Mouse (Mus musculus): ENCODE data around the gene Cyb561. TPM values are rescaled to one million over a fixed set of nuclear protein-coding genes. Genes with fewer than 3 reads are reported as not detected.

Gene Cyb561
- 28.9 and 39.8 TPM in 2 replicates for polyA plus RNA-seq (2015; fragmentation: Nextera tagmentation; extraction: Ambion mirVana)

- Histone ChIP-seq H3K9me3 (replicated peaks) (no peaks in the 10 kb centered on the region), H3K27ac (peak within 1 kb of the TSS; percentile 56), H3K36me3 (no peaks in the 10 kb centered on the region), H3K9ac (no peak within 1 kb of the TSS), H3K4me2 (no peak within 1 kb of the TSS), H3K4me3 (replicated peaks) (no peak within 1 kb of the TSS), H3K4me1 (peaks cover 27% of the 10 kb centered on the region), H3K27me3 (no peaks in the 10 kb centered on the region)
- 64% methylated on average over 12 of the region's 12 CpGs for WGBS
- no peak; the same call in 1 of the 2 replicates for ATAC-seq (replicated peaks; ENCODE audit: low FRiP score)
Observed at GRCm38 (mm10) chr11:105952911-105953386, at the start of gene Cyb561. Cyb561 (minus strand) TSS chr11:105953336.

- no peak overlapping the region for H3K4me3 ChIP-seq (replicated peaks)
- H3K9me3 ChIP-seq (replicated peaks), result no peaks in the 10 kb centered on the region
- H3K36me3 ChIP-seq, result no peaks in the 10 kb centered on the region
- no peak overlapping the region for H3K9ac ChIP-seq
- no peak overlapping the region for H3K4me2 ChIP-seq
- peaks cover 5% of the 10 kb centered on the region; the same call in 1 of the 2 replicates for H3K4me1 ChIP-seq
- ATAC-seq (replicated peaks; ENCODE audit: low FRiP score), result no peak
- WGBS, result 51% methylated on average over 4 of the region's 4 CpGs
- no peaks in the 10 kb centered on the region for H3K27me3 ChIP-seq
- no peak overlapping the region for H3K27ac ChIP-seq
Observed at GRCm38 (mm10) chr11:106001718-106002117, 48.6 kb upstream of the Cyb561 start.

GRCm38 (mm10) chr11:106000062-106000461, 46.9 kb upstream of the Cyb561 start:
- Histone ChIP-seq H3K4me1 (no peaks in the 10 kb centered on the region), H3K4me2 (no peak overlapping the region), H3K27me3 (no peaks in the 10 kb centered on the region), H3K9ac (no peak overlapping the region), H3K4me3 (replicated peaks) (no peak overlapping the region), H3K9me3 (replicated peaks) (no peaks in the 10 kb centered on the region), H3K27ac (no peak overlapping the region), H3K36me3 (no peaks in the 10 kb centered on the region)
- ATAC-seq (replicated peaks; ENCODE audit: low FRiP score), result no peak
- 95% methylated on average over 6 of the region's 6 CpGs for WGBS

GRCm38 (mm10) chr11:105994375-105994774, 41.2 kb upstream of the Cyb561 start, which contains the start of gene Ace3:
Ace3 (plus strand) TSS chr11:105994675.
- Histone ChIP-seq H3K27ac (no peak within 1 kb of the TSS), H3K27me3 (no peaks in the 10 kb centered on the region), H3K9ac (no peak within 1 kb of the TSS), H3K4me1 (peaks cover 3% of the 10 kb centered on the region), H3K36me3 (no peaks in the 10 kb centered on the region), H3K9me3 (replicated peaks) (no peaks in the 10 kb centered on the region), H3K4me2 (no peak within 1 kb of the TSS), H3K4me3 (replicated peaks) (no peak within 1 kb of the TSS)
- no peak for ATAC-seq (replicated peaks; ENCODE audit: low FRiP score)
- WGBS, result 94% methylated on average over 3 of the region's 3 CpGs

- 60% methylated on average over 2 of the region's 2 CpGs for WGBS
- Histone ChIP-seq H3K27me3 (no peaks in the 10 kb centered on the region), H3K9ac (no peak overlapping the region), H3K9me3 (replicated peaks) (no peaks in the 10 kb centered on the region), H3K27ac (no peak overlapping the region), H3K4me2 (no peak overlapping the region), H3K4me1 (peaks cover 4% of the 10 kb centered on the region), H3K36me3 (no peaks in the 10 kb centered on the region), H3K4me3 (replicated peaks) (no peak overlapping the region)
- no peak for ATAC-seq (replicated peaks; ENCODE audit: low FRiP score)
Observed at GRCm38 (mm10) chr11:105990231-105990630, 37.1 kb upstream of the Cyb561 start.

GRCm38 (mm10) chr11:105989446-105989845, 36.3 kb upstream of the Cyb561 start:
- Histone ChIP-seq H3K4me2 (no peak overlapping the region), H3K27me3 (no peaks in the 10 kb centered on the region), H3K36me3 (no peaks in the 10 kb centered on the region), H3K4me3 (replicated peaks) (no peak overlapping the region), H3K9me3 (replicated peaks) (no peaks in the 10 kb centered on the region), H3K4me1 (peaks cover 4% of the 10 kb centered on the region), H3K9ac (no peak overlapping the region), H3K27ac (no peak overlapping the region)
- 0 out of 2 replicates have a peak, but pooled peaks have one; percentile 49 for ATAC-seq (replicated peaks; ENCODE audit: low FRiP score)
- WGBS, result 61% methylated on average over 6 of the region's 6 CpGs

GRCm38 (mm10) chr11:105987446-105987845, 34.3 kb upstream of the Cyb561 start:
- peaks cover 4% of the 10 kb centered on the region for H3K4me1 ChIP-seq
- no peaks in the 10 kb centered on the region for H3K36me3 ChIP-seq
- no peak overlapping the region for H3K4me2 ChIP-seq
- 71% methylated on average over 6 of the region's 6 CpGs for WGBS
- H3K4me3 ChIP-seq (replicated peaks), result no peak overlapping the region
- H3K27ac ChIP-seq, result no peak overlapping the region
- H3K27me3 ChIP-seq, result no peaks in the 10 kb centered on the region
- H3K9ac ChIP-seq, result no peak overlapping the region
- no peaks in the 10 kb centered on the region for H3K9me3 ChIP-seq (replicated peaks)
- ATAC-seq (replicated peaks; ENCODE audit: low FRiP score), result no peak

GRCm38 (mm10) chr11:105984452-105984851, 31.3 kb upstream of the Cyb561 start:
- Histone ChIP-seq H3K4me2 (no peak overlapping the region), H3K36me3 (no peaks in the 10 kb centered on the region), H3K4me1 (peaks cover 2% of the 10 kb centered on the region), H3K27ac (no peak overlapping the region), H3K9ac (no peak overlapping the region), H3K4me3 (replicated peaks) (no peak overlapping the region), H3K9me3 (replicated peaks) (no peaks in the 10 kb centered on the region), H3K27me3 (no peaks in the 10 kb centered on the region)
- WGBS, result 74% methylated on average over 4 of the region's 4 CpGs
- no peak for ATAC-seq (replicated peaks; ENCODE audit: low FRiP score)

GRCm38 (mm10) chr11:105978634-105979033, 25.5 kb upstream of the Cyb561 start:
- Histone ChIP-seq H3K36me3 (no peaks in the 10 kb centered on the region), H3K9ac (no peak overlapping the region), H3K27me3 (no peaks in the 10 kb centered on the region), H3K27ac (no peak overlapping the region), H3K4me2 (no peak overlapping the region), H3K4me1 (no peaks in the 10 kb centered on the region), H3K4me3 (replicated peaks) (no peak overlapping the region), H3K9me3 (replicated peaks) (no peaks in the 10 kb centered on the region)
- no peak for ATAC-seq (replicated peaks; ENCODE audit: low FRiP score)
- 62% methylated on average over 5 of the region's 5 CpGs for WGBS

GRCm38 (mm10) chr11:105978232-105978631, 25.1 kb upstream of the Cyb561 start:
- Histone ChIP-seq H3K9me3 (replicated peaks) (no peaks in the 10 kb centered on the region), H3K4me1 (no peaks in the 10 kb centered on the region), H3K9ac (no peak overlapping the region), H3K4me2 (no peak overlapping the region), H3K27me3 (no peaks in the 10 kb centered on the region), H3K27ac (no peak overlapping the region), H3K36me3 (no peaks in the 10 kb centered on the region), H3K4me3 (replicated peaks) (no peak overlapping the region)
- no peak for ATAC-seq (replicated peaks; ENCODE audit: low FRiP score)
- 88% methylated on average over 2 of the region's 2 CpGs for WGBS

GRCm38 (mm10) chr11:105975636-105976035, 22.5 kb upstream of the Cyb561 start:
- 82% methylated on average over 5 of the region's 5 CpGs for WGBS
- no peaks in the 10 kb centered on the region for H3K36me3 ChIP-seq
- no peak overlapping the region for H3K27ac ChIP-seq
- peaks cover 11% of the 10 kb centered on the region for H3K27me3 ChIP-seq
- H3K9ac ChIP-seq, result no peak overlapping the region
- H3K4me2 ChIP-seq, result no peak overlapping the region
- H3K9me3 ChIP-seq (replicated peaks), result no peaks in the 10 kb centered on the region
- ATAC-seq (replicated peaks; ENCODE audit: low FRiP score), result no peak
- no peaks in the 10 kb centered on the region for H3K4me1 ChIP-seq
- H3K4me3 ChIP-seq (replicated peaks), result no peak overlapping the region

- Histone ChIP-seq H3K27me3 (peaks cover 13% of the 10 kb centered on the region), H3K9ac (no peak overlapping the region), H3K36me3 (no peaks in the 10 kb centered on the region), H3K4me2 (no peak overlapping the region), H3K27ac (no peak overlapping the region), H3K9me3 (replicated peaks) (no peaks in the 10 kb centered on the region), H3K4me3 (replicated peaks) (no peak overlapping the region), H3K4me1 (no peaks in the 10 kb centered on the region)
- WGBS, result 77% methylated on average over 3 of the region's 3 CpGs
- ATAC-seq (replicated peaks; ENCODE audit: low FRiP score), result no peak
Observed at GRCm38 (mm10) chr11:105975050-105975449, 21.9 kb upstream of the Cyb561 start.

- H3K4me3 ChIP-seq (replicated peaks), result no peak overlapping the region
- H3K36me3 ChIP-seq, result no peaks in the 10 kb centered on the region
- no peaks in the 10 kb centered on the region for H3K9me3 ChIP-seq (replicated peaks)
- no peaks in the 10 kb centered on the region for H3K4me1 ChIP-seq
- no peak overlapping the region for H3K9ac ChIP-seq
- H3K27ac ChIP-seq, result no peak overlapping the region
- no peak for ATAC-seq (replicated peaks; ENCODE audit: low FRiP score)
- 88% methylated on average over 6 of the region's 6 CpGs for WGBS
- H3K27me3 ChIP-seq, result peaks cover 17% of the 10 kb centered on the region
- H3K4me2 ChIP-seq, result no peak overlapping the region
Observed at GRCm38 (mm10) chr11:105974593-105974992, 21.5 kb upstream of the Cyb561 start.

Measured in kidney, embryonic 15.5 days (tissue).